Mouse (Mus musculus) gastrocnemius, postnatal 36 days (tissue): Measurements from ENCODE around the gene Hlf. TPM values are rescaled to one million over a fixed set of nuclear protein-coding genes. Genes with fewer than 3 reads are reported as not detected.

ENCODE experiments used
- total RNA-seq, 2 experiments: library from RNA; stranded (reverse); gene quantifications; 2 replicates each; pipeline ENCODE4 v1.2.3; 2021

Hlf gene
- total RNA-seq, 2 experiments from 2014 or later, result 6.7 to 7.4 TPM

Other genes starting within 250 kb of the Hlf start
- 1 to 10 TPM; 1.7 to 2.1 TPM for gene Gm45716, start 203.2 kb downstream of the Hlf start, total RNA-seq
- gene Mmd, start 141.4 kb downstream of the Hlf start, total RNA-seq, result 1 to 10 TPM; 9.1 to 9.3 TPM
- 10 to 100 TPM; 13.8 to 15.4 TPM for gene Stxbp4, start 247.2 kb upstream of the Hlf start, total RNA-seq
- gene Cox11, start 247.3 kb upstream of the Hlf start, total RNA-seq, result 10 to 100 TPM; 21.5 to 21.8 TPM